Mouse (Mus musculus) forebrain, embryonic 12.5 days (tissue): ENCODE measurements around the gene Grin2d. TPM values are rescaled to one million over a fixed set of nuclear protein-coding genes. Genes with fewer than 3 reads are reported as not detected.

Source experiments
- ATAC-seq: fragments of 200-750 bp; cut with Nextera tagmentation; 2 replicates; pipeline ENCODE4 v1.8.0; 2017; ENCODE audit warnings: moderate TSS enrichment; ENCODE audit not compliant: low FRiP score
- H3K27ac ChIP-seq: fragments of 300-500 bp; sonication (generic); 2 replicates; pipeline ENCODE4 v1.5.1; 2016; ENCODE audit warnings: mild to moderate bottlenecking
- H3K27me3 ChIP-seq: fragments of 300-500 bp; sonication (generic); 2 replicates; pipeline ENCODE4 v1.6.1; 2016; ENCODE audit warnings: mild to moderate bottlenecking
- H3K36me3 ChIP-seq: fragments of 300-500 bp; sonication (generic); replicated peaks from 2 replicates; pipeline ENCODE4 v1.6.1; 2016; ENCODE audit warnings: mild to moderate bottlenecking
- H3K4me1 ChIP-seq: fragments of 300-500 bp; sonication (generic); 2 replicates; pipeline ENCODE4 v1.6.1; 2016
- H3K4me2 ChIP-seq: fragments of 300-500 bp; sonication (generic); 2 replicates; pipeline ENCODE4 v1.6.1; 2016; ENCODE audit warnings: mild to moderate bottlenecking, moderate library complexity
- H3K4me3 ChIP-seq: fragments of 300-500 bp; sonication (generic); replicated peaks from 2 replicates; pipeline ENCODE4 v1.5.1; 2016; ENCODE audit warnings: mild to moderate bottlenecking
- H3K9ac ChIP-seq: fragments of 300-500 bp; sonication (generic); 2 replicates; pipeline ENCODE4 v1.6.1; 2016; ENCODE audit warnings: mild to moderate bottlenecking
- H3K9me3 ChIP-seq: fragments of 300-500 bp; sonication (generic); 2 replicates; pipeline ENCODE4 v1.6.1; 2016
- WGBS: fragments of 180-500 bp; shearing (Covaris S2); methylation state at CpG from one replicate; pipeline ENCODE4 v1.1.7; 2016; 5-methylcytosine and 5-hydroxymethylcytosine counted together
- polyA plus RNA-seq: library from polyadenylated mRNA; unstranded; fragments of >200 nt; fragmentation: Nextera tagmentation; extraction: Ambion mirVana; gene quantifications from 2 replicates; pipeline ENCODE4 v1.2.1, GENCODE M21; 2016

Gene Grin2d
- polyA plus RNA-seq, 1 experiment from 2014 or later: 0.33 TPM

GRCm38 (mm10) chr7:45784524-45785372 is 93.4 kb downstream of the Grin2d start, which contains the start of gene Sult2b1:
Gene Sult2b1, minus strand, starts transcription at chr7:45784669.
- Histone ChIP-seq H3K27me3 (peaks cover 10% of the 10 kb centered on the region), H3K4me2 (peak within 1 kb of the TSS; percentile 85), H3K4me1 (peaks cover 32% of the 10 kb centered on the region), H3K9ac (peak within 1 kb of the TSS; percentile 97), H3K9me3 (no peaks in the 10 kb centered on the region), H3K4me3 (peak within 1 kb of the TSS; percentile 98), H3K27ac (peak within 1 kb of the TSS; percentile 93), H3K36me3 (peaks cover 26% of the 10 kb centered on the region)
- WGBS: 22% methylated on average over 18 of the region's 20 CpGs
- peak; percentile 75 for ATAC-seq

GRCm38 (mm10) chr7:45783511-45784091 is 94.6 kb downstream of the Grin2d start, which contains the start of gene Lmtk3:
Gene Lmtk3, plus strand, starts transcription at chr7:45783738.
- Histone ChIP-seq H3K4me3 (peak within 1 kb of the TSS; percentile 98), H3K9me3 (no peaks in the 10 kb centered on the region), H3K36me3 (peaks cover 14% of the 10 kb centered on the region), H3K9ac (peak within 1 kb of the TSS; percentile 65), H3K4me1 (peaks cover 41% of the 10 kb centered on the region), H3K27ac (peak within 1 kb of the TSS; percentile 91), H3K4me2 (peak within 1 kb of the TSS; percentile 85), H3K27me3 (peaks cover 10% of the 10 kb centered on the region)
- WGBS: under 1% methylated on average over 38 of the region's 38 CpGs
- peak; percentile 28 for ATAC-seq

- peaks cover 34% of the 10 kb centered on the region for H3K4me1 ChIP-seq
- peaks cover 10% of the 10 kb centered on the region for H3K27me3 ChIP-seq
- WGBS: 77% methylated on average over 4 of the region's 4 CpGs
- no peak overlapping the region for H3K9ac ChIP-seq
- H3K27ac ChIP-seq: no peak overlapping the region
- no peak for ATAC-seq
- H3K4me2 ChIP-seq: no peak overlapping the region
- H3K9me3 ChIP-seq: no peaks in the 10 kb centered on the region
- no peak overlapping the region for H3K4me3 ChIP-seq
- 0 out of 2 replicates have a peak, but pooled peaks cover 1% of the 10 kb centered on the region for H3K36me3 ChIP-seq
Measured at GRCm38 (mm10) chr7:45782271-45782670, 95.9 kb downstream of the Grin2d start.

Other genes with a start within 250 kb of the Grin2d start
- 2.6 and 3.1 TPM in 2 replicates for gene Mamstr, start 238.4 kb downstream of the Grin2d start, polyA plus RNA-seq
- 0.11 TPM in 1 of 2 replicates, not detected in the other for gene Fut2, start 212.0 kb downstream of the Grin2d start, polyA plus RNA-seq
- 0.23 and 0.33 TPM in 2 replicates for gene Ntn5, start 194.4 kb downstream of the Grin2d start, polyA plus RNA-seq
- gene Sec1, start 184.0 kb downstream of the Grin2d start, polyA plus RNA-seq: 0.64 and 0.68 TPM in 2 replicates
- gene Car11, start 178.5 kb downstream of the Grin2d start, polyA plus RNA-seq: 10.2 and 11.0 TPM in 2 replicates
- gene Dbp, start 173.3 kb downstream of the Grin2d start, polyA plus RNA-seq: 3.8 and 3.9 TPM in 2 replicates
- gene Rpl18, start 162.9 kb downstream of the Grin2d start, polyA plus RNA-seq: 707 and 745 TPM in 2 replicates
- 26.5 and 30.1 TPM in 2 replicates for gene Sphk2, start 160.4 kb downstream of the Grin2d start, polyA plus RNA-seq
- 1.1 and 1.5 TPM in 2 replicates for gene Fam83e, start 157.2 kb downstream of the Grin2d start, polyA plus RNA-seq
- not detected in 2 replicates for gene Spaca4, start 152.6 kb downstream of the Grin2d start, polyA plus RNA-seq
- gene Lmtk3, start 94.6 kb downstream of the Grin2d start, polyA plus RNA-seq: 10.2 and 10.8 TPM in 2 replicates
- gene Sult2b1, start 93.7 kb downstream of the Grin2d start, polyA plus RNA-seq: 1.5 and 1.9 TPM in 2 replicates
- 275 and 276 TPM in 2 replicates for gene Cyth2, start 63.8 kb downstream of the Grin2d start, polyA plus RNA-seq
- 0.73 and 0.95 TPM in 2 replicates for gene Kcnj14, start 53.6 kb downstream of the Grin2d start, polyA plus RNA-seq
- gene Grwd1, start 47.4 kb downstream of the Grin2d start, polyA plus RNA-seq: 55.5 and 60.0 TPM in 2 replicates
- 38.6 and 44.6 TPM in 2 replicates for gene Kdelr1, start 5.6 kb downstream of the Grin2d start, polyA plus RNA-seq
- 0.63 and 0.88 TPM in 2 replicates for gene Syngr4, start 18.3 kb upstream of the Grin2d start, polyA plus RNA-seq
- gene Tmem143, start 18.6 kb upstream of the Grin2d start, polyA plus RNA-seq: 3.3 and 3.9 TPM in 2 replicates
- 19.9 and 20.5 TPM in 2 replicates for gene Emp3, start 43.0 kb upstream of the Grin2d start, polyA plus RNA-seq
- gene Ccdc114, start 45.7 kb upstream of the Grin2d start, polyA plus RNA-seq: 2.7 and 4.7 TPM in 2 replicates
- 0.10 and 0.18 TPM in 2 replicates for gene Abcc6, start 151.9 kb upstream of the Grin2d start, polyA plus RNA-seq
- 32.8 and 33.2 TPM in 2 replicates for gene Nomo1, start 155.3 kb upstream of the Grin2d start, polyA plus RNA-seq
- 0.46 and 0.81 TPM in 2 replicates for gene Kcnj11, start 222.4 kb upstream of the Grin2d start, polyA plus RNA-seq